Mouse (Mus musculus) limb, embryonic 14.5 days (tissue): ENCODE data around the gene Rxylt1. TPM values are rescaled to one million over a fixed set of nuclear protein-coding genes. Genes with fewer than 3 reads are reported as not detected.

ENCODE experiments used
- ATAC-seq: fragments of 200-750 bp; cut with Nextera tagmentation; 2 replicates; pipeline ENCODE4 v1.8.0; 2017; ENCODE audit warnings: low read depth, moderate number of reproducible peaks, moderate TSS enrichment; ENCODE audit not compliant: low FRiP score
- DNase-seq: peaks from one replicate; pipeline ENCODE4 v3.0.0-alpha.2; 2015; ENCODE audit warnings: low spot score
- H3K27ac ChIP-seq: fragments of 300-500 bp; sonication (generic); replicated peaks from 2 replicates; pipeline ENCODE4 v1.5.1; 2014; ENCODE audit warnings: low read depth, mild to moderate bottlenecking, low read length, moderate library complexity, mixed read lengths
- H3K27me3 ChIP-seq: fragments of 300-500 bp; sonication (generic); 2 replicates; pipeline ENCODE4 v1.6.1; 2014; ENCODE audit warnings: low read length, mixed read lengths; ENCODE audit not compliant: control insufficient read depth, insufficient read depth
- H3K36me3 ChIP-seq: fragments of 300-500 bp; sonication (generic); 2 replicates; pipeline ENCODE4 v1.6.1; 2014; ENCODE audit warnings: mild to moderate bottlenecking, low read length, moderate library complexity, mixed read lengths; ENCODE audit not compliant: control insufficient read depth, insufficient read depth
- H3K4me1 ChIP-seq: fragments of 300-500 bp; sonication (generic); 2 replicates; pipeline ENCODE4 v1.6.1; 2014; ENCODE audit warnings: antibody characterized with exemption, low read length, mixed read lengths; ENCODE audit not compliant: control insufficient read depth, insufficient read depth
- H3K4me2 ChIP-seq: fragments of 300-500 bp; sonication (generic); replicated peaks from 2 replicates; pipeline ENCODE4 v1.6.1; 2014; ENCODE audit warnings: low read depth, mild to moderate bottlenecking, low read length, moderate library complexity; ENCODE audit not compliant: severe bottlenecking
- H3K4me3 ChIP-seq: fragments of 300-500 bp; sonication (generic); replicated peaks from 2 replicates; pipeline ENCODE4 v1.5.1; 2014; ENCODE audit warnings: low read length
- H3K9ac ChIP-seq: fragments of 300-500 bp; sonication (generic); 2 replicates; pipeline ENCODE4 v1.6.1; 2014; ENCODE audit warnings: mild to moderate bottlenecking, low read depth, low read length, moderate library complexity; ENCODE audit not compliant: severe bottlenecking
- H3K9me3 ChIP-seq: fragments of 300-500 bp; sonication (generic); 2 replicates; pipeline ENCODE4 v1.6.1; 2016; ENCODE audit warnings: low read length; ENCODE audit not compliant: control insufficient read depth
- POLR2A ChIP-seq: fragments of 200-500 bp; IDR thresholded peaks from 2 replicates; pipeline ENCODE4 v1.8.0; 2012; ENCODE audit warnings: inconsistent platforms, mild to moderate bottlenecking, moderate library complexity, borderline replicate concordance; ENCODE audit not compliant: insufficient read depth, insufficient read length; ENCODE audit errors: extremely low read depth
- WGBS: fragments of 180-500 bp; shearing (Covaris S2); extraction: QIAGEN DNeasy Blood & Tissue Kit; methylation state at CpG from one replicate; pipeline ENCODE4 v1.1.7; 2014; 5-methylcytosine and 5-hydroxymethylcytosine counted together
- polyA plus RNA-seq, 2 experiments: library from polyadenylated mRNA; depleted of rRNA in 1 of 2; stranded (reverse) in 1 of 2; unstranded in 1 of 2; fragments of >200 nt; fragmentation: Nextera tagmentation in 1 of 2; extraction: Ambion mirVana in 1 of 2; gene quantifications; 2 replicates each; pipeline versions ENCODE4 v1.2.1 to v1.2.3; 2012 to 2014

Gene Rxylt1
- polyA plus RNA-seq, 2 experiments, result 25.5 to 64.1 TPM

- TF ChIP-seq POLR2A, result no peak
- Histone ChIP-seq H3K4me1 (no peaks in the 10 kb centered on the region), H3K4me3 (no peak overlapping the region), H3K27me3 (no peaks in the 10 kb centered on the region), H3K27ac (no peak overlapping the region), H3K4me2 (no peak overlapping the region), H3K36me3 (no peaks in the 10 kb centered on the region), H3K9ac (no peak overlapping the region), H3K9me3 (no peaks in the 10 kb centered on the region)
- ATAC-seq (no peak), DNase-seq (no peak)
- WGBS, result 69% methylated on average over 3 of the region's 3 CpGs
Measured at GRCm38 (mm10) chr10:122106633-122107028, 9.5 kb upstream of the Rxylt1 start.

GRCm38 (mm10) chr10:122105889-122106632, 8.9 kb upstream of the Rxylt1 start:
- DNase-seq (no peak), ATAC-seq (no peak)
- Histone ChIP-seq H3K4me2 (no peak overlapping the region), H3K9ac (no peak overlapping the region), H3K27ac (no peak overlapping the region), H3K9me3 (no peaks in the 10 kb centered on the region), H3K4me3 (no peak overlapping the region), H3K4me1 (no peaks in the 10 kb centered on the region), H3K27me3 (no peaks in the 10 kb centered on the region), H3K36me3 (no peaks in the 10 kb centered on the region)
- 64% methylated on average over 10 of the region's 10 CpGs for WGBS
- no peak for TF ChIP-seq POLR2A

GRCm38 (mm10) chr10:122105407-122105806, 8.2 kb upstream of the Rxylt1 start:
- no peak overlapping the region for H3K27ac ChIP-seq
- ATAC-seq, result peak; percentile 75; the same call in 1 of the 2 replicates
- no peak for TF ChIP-seq POLR2A
- peak; percentile 63 for DNase-seq
- no peaks in the 10 kb centered on the region for H3K27me3 ChIP-seq
- H3K36me3 ChIP-seq, result no peaks in the 10 kb centered on the region
- H3K9me3 ChIP-seq, result no peaks in the 10 kb centered on the region
- no peak overlapping the region for H3K4me3 ChIP-seq
- no peak overlapping the region for H3K4me2 ChIP-seq
- H3K4me1 ChIP-seq, result no peaks in the 10 kb centered on the region
- H3K9ac ChIP-seq, result no peak overlapping the region
- 2% methylated on average over 3 of the region's 3 CpGs for WGBS

- no peak for TF ChIP-seq POLR2A
- H3K9ac ChIP-seq, result no peak overlapping the region
- WGBS, result 78% methylated on average over 5 of the region's 5 CpGs
- no peaks in the 10 kb centered on the region for H3K27me3 ChIP-seq
- no peaks in the 10 kb centered on the region for H3K9me3 ChIP-seq
- no peaks in the 10 kb centered on the region for H3K4me1 ChIP-seq
- no peaks in the 10 kb centered on the region for H3K36me3 ChIP-seq
- H3K27ac ChIP-seq, result no peak overlapping the region
- no peak overlapping the region for H3K4me3 ChIP-seq
- no peak for DNase-seq
- no peak for ATAC-seq
- no peak overlapping the region for H3K4me2 ChIP-seq
Measured at GRCm38 (mm10) chr10:122102675-122103074, 5.5 kb upstream of the Rxylt1 start.

GRCm38 (mm10) chr10:122096462-122096979, 650 bp downstream of the Rxylt1 start:
- Histone ChIP-seq H3K4me1 (peaks cover 8% of the 10 kb centered on the region), H3K27me3 (no peaks in the 10 kb centered on the region), H3K36me3 (peaks cover 8% of the 10 kb centered on the region), H3K27ac (peak overlapping the region; percentile 91), H3K4me2 (peak overlapping the region; percentile 76), H3K9me3 (no peaks in the 10 kb centered on the region), H3K4me3 (peak overlapping the region; percentile 75), H3K9ac (peak overlapping the region; percentile 90)
- DNase-seq, result peak; percentile 39
- WGBS, result under 1% methylated on average over 40 of the region's 48 CpGs
- TF ChIP-seq POLR2A, result peak; percentile 52; the same call in 1 of the 2 replicates
- peak; percentile 66 for ATAC-seq
